Mouse (Mus musculus) myocyte (in vitro differentiated cells): ENCODE measurements around the gene Slc7a8.

Experiments
- MYOG ChIP-seq, 3 experiments: IDR thresholded peaks; one replicate each; pipeline ENCODE4 v1.6.1; 2011; ENCODE audit warnings: control low read depth in 2 of 3, low read depth in 2 of 3, mild to moderate bottlenecking in 2 of 3; ENCODE audit not compliant: insufficient read length in 2 of 3, control insufficient read depth in 1 of 3, insufficient read depth in 1 of 3
- POLR2A ChIP-seq: IDR thresholded peaks from one replicate; pipeline ENCODE4 v1.6.1; 2011; ENCODE audit warnings: low read depth, mild to moderate bottlenecking, control low read depth, moderate library complexity; ENCODE audit not compliant: insufficient read length
- REST ChIP-seq: IDR thresholded peaks from one replicate; pipeline ENCODE4 v1.6.1; 2011; ENCODE audit warnings: mild to moderate bottlenecking, control low read depth, moderate library complexity; ENCODE audit not compliant: insufficient read depth, insufficient read length
- USF1 ChIP-seq: IDR thresholded peaks from one replicate; pipeline ENCODE4 v1.6.1; 2011; ENCODE audit warnings: low read depth, mild to moderate bottlenecking, control low read depth, moderate library complexity

- TF ChIP-seq POLR2A (no peak), USF1 (no peak), REST (no peak), MYOG (IDR thresholded peaks at IDR 0.05; ENCODE audit: control insufficient read depth in 1 of 3, insufficient read depth in 1 of 3, insufficient read length in 2 of 3, low read depth in 2 of 3) (no peak)
Observed at GRCm38 (mm10) chr14:54795901-54796300, 14.2 kb upstream of the Slc7a8 start.
